Mouse (Mus musculus) embryonic facial prominence, embryonic 11.5 days (tissue): ENCODE measurements around the gene Gm45753. TPM values are rescaled to one million over a fixed set of nuclear protein-coding genes. Genes with fewer than 3 reads are reported as not detected.

ENCODE experiments used
- ATAC-seq: fragments of 200-750 bp; cut with Nextera tagmentation; replicated peaks from 2 replicates; pipeline ENCODE4 v1.8.0; 2017; ENCODE audit warnings: low read depth; ENCODE audit not compliant: insufficient number of reproducible peaks, low FRiP score, low TSS enrichment
- DNase-seq: peaks from one replicate; pipeline ENCODE4 v3.0.0-alpha.2; 2015; ENCODE audit warnings: low spot score
- H3K27ac ChIP-seq: fragments of 300-500 bp; sonication (generic); replicated peaks from 2 replicates; pipeline ENCODE4 v1.5.1; 2014; ENCODE audit warnings: mild to moderate bottlenecking, low read depth, low read length, control low read depth
- H3K27me3 ChIP-seq: fragments of 300-500 bp; sonication (generic); 2 replicates; pipeline ENCODE4 v1.6.1; 2014; ENCODE audit warnings: mild to moderate bottlenecking, low read length, moderate library complexity, mixed read lengths; ENCODE audit not compliant: control insufficient read depth, insufficient read depth
- H3K36me3 ChIP-seq: fragments of 300-500 bp; sonication (generic); replicated peaks from 2 replicates; pipeline ENCODE4 v1.6.1; 2014; ENCODE audit warnings: low read depth, mild to moderate bottlenecking, low read length, moderate library complexity, mixed read lengths; ENCODE audit not compliant: control insufficient read depth, insufficient read depth
- H3K4me1 ChIP-seq: fragments of 300-500 bp; sonication (generic); 2 replicates; pipeline ENCODE4 v1.6.1; 2014; ENCODE audit warnings: low read length, mixed read lengths; ENCODE audit not compliant: control insufficient read depth, insufficient read depth
- H3K4me2 ChIP-seq: fragments of 300-500 bp; sonication (generic); 2 replicates; pipeline ENCODE4 v1.6.1; 2014; ENCODE audit warnings: low read depth, mild to moderate bottlenecking, control low read depth, low read length, moderate library complexity
- H3K4me3 ChIP-seq: fragments of 300-500 bp; sonication (generic); 2 replicates; pipeline ENCODE4 v1.5.1; 2014; ENCODE audit warnings: low read depth, low read length, control low read depth
- H3K9ac ChIP-seq: fragments of 300-500 bp; sonication (generic); replicated peaks from 2 replicates; pipeline ENCODE4 v1.6.1; 2014; ENCODE audit warnings: mild to moderate bottlenecking, control low read depth, low read length
- H3K9me3 ChIP-seq: fragments of 300-500 bp; sonication (generic); replicated peaks from 2 replicates; pipeline ENCODE4 v1.6.1; 2016; ENCODE audit warnings: mild to moderate bottlenecking, low read length, inconsistent platforms, mixed read lengths; ENCODE audit not compliant: control insufficient read depth
- WGBS: fragments of 180-500 bp; shearing (Covaris S2); extraction: QIAGEN DNeasy Blood & Tissue Kit; methylation state at CpG from one replicate; pipeline ENCODE4 v1.1.7; 2014; 5-methylcytosine and 5-hydroxymethylcytosine counted together
- polyA plus RNA-seq: library from polyadenylated mRNA; unstranded; fragments of >200 nt; fragmentation: Nextera tagmentation; extraction: Ambion mirVana; gene quantifications from 2 replicates; pipeline ENCODE4 v1.2.1, GENCODE M21; 2014

The Gm45753 gene
- polyA plus RNA-seq, result not detected in 2 replicates

DNA sequence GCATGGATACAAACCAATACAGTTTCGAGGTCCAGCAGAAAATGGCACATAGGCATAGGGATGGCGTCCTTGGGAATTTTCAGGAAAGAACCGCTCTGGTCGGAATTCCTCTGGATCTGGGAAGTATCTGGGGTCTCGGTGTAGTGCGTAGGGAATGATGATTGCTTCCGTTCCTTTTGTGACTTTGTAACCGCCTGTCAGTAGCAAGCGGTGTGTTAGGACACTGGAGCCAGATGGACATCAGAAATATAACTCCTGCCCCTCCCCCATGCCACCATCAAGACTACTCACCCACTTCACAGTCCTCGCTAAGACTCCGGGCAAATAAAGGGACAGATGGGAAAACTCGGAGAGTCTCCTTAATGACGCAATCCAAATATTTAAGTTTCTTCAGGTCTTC, at the start of gene Gm45753:
TSS of gene Gm45753 (minus strand) at position 101 of the 400 bp plus-strand sequence.
- H3K9me3 ChIP-seq, result no peaks in the 10 kb centered on the region
- 88% methylated on average over 13 of the region's 13 CpGs for WGBS
- no peak for ATAC-seq
- H3K9ac ChIP-seq, result no peak within 1 kb of the TSS
- H3K4me1 ChIP-seq, result no peaks in the 10 kb centered on the region
- no peak within 1 kb of the TSS for H3K27ac ChIP-seq
- H3K27me3 ChIP-seq, result no peaks in the 10 kb centered on the region
- no peaks in the 10 kb centered on the region for H3K36me3 ChIP-seq
- no peak within 1 kb of the TSS for H3K4me2 ChIP-seq
- DNase-seq, result no peak
- H3K4me3 ChIP-seq, result no peak within 1 kb of the TSS

DNA sequence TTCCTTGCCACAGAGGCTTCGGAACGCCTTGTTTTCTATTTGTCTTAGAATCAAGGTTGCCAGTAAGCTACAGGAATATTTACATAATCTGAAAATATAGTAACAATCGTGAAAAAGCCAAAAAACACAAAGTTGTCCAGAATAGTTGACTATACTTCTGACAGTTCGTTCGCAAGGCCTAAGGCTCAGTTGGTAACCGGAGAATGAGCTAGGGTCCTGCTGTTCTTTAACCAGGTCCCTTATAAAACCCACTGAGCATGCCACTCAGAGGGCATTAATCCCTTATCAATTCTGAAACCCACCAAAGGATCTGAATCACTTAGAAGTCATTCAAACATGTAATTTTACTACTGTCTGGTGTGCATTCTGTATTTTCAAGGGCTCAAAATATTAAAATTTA, 47.5 kb upstream of the Gm45753 start:
- no peaks in the 10 kb centered on the region for H3K4me1 ChIP-seq
- 87% methylated on average over 6 of the region's 6 CpGs for WGBS
- DNase-seq (no peak), ATAC-seq (no peak)
- H3K9me3 ChIP-seq, result no peaks in the 10 kb centered on the region
- no peaks in the 10 kb centered on the region for H3K36me3 ChIP-seq
- no peak overlapping the region for H3K4me2 ChIP-seq
- no peak overlapping the region for H3K27ac ChIP-seq
- no peak overlapping the region for H3K9ac ChIP-seq
- H3K27me3 ChIP-seq, result no peaks in the 10 kb centered on the region
- H3K4me3 ChIP-seq, result no peak overlapping the region

- ATAC-seq (peak; percentile 67; the same call in 1 of the 2 replicates), DNase-seq (peak; percentile 90)
- Histone ChIP-seq H3K4me1 (no peaks in the 10 kb centered on the region), H3K27ac (no peak overlapping the region), H3K9me3 (no peaks in the 10 kb centered on the region), H3K4me2 (no peak overlapping the region), H3K9ac (no peak overlapping the region), H3K4me3 (no peak overlapping the region), H3K36me3 (no peaks in the 10 kb centered on the region), H3K27me3 (no peaks in the 10 kb centered on the region)
- 18% methylated on average over 6 of the region's 6 CpGs for WGBS
Measured at GRCm38 (mm10) chr8:45345031-45345430, 36.8 kb upstream of the Gm45753 start.

GRCm38 (mm10) chr8:45344298-45344697, 36.0 kb upstream of the Gm45753 start:
- no peak overlapping the region for H3K9ac ChIP-seq
- H3K4me2 ChIP-seq, result no peak overlapping the region
- H3K4me1 ChIP-seq, result no peaks in the 10 kb centered on the region
- no peaks in the 10 kb centered on the region for H3K9me3 ChIP-seq
- no peaks in the 10 kb centered on the region for H3K36me3 ChIP-seq
- 87% methylated on average over 8 of the region's 8 CpGs for WGBS
- ATAC-seq (no peak), DNase-seq (no peak)
- no peak overlapping the region for H3K27ac ChIP-seq
- no peaks in the 10 kb centered on the region for H3K27me3 ChIP-seq
- no peak overlapping the region for H3K4me3 ChIP-seq

- Histone ChIP-seq H3K4me3 (no peak overlapping the region), H3K4me2 (no peak overlapping the region), H3K4me1 (no peaks in the 10 kb centered on the region), H3K36me3 (no peaks in the 10 kb centered on the region), H3K9me3 (no peaks in the 10 kb centered on the region), H3K9ac (no peak overlapping the region), H3K27me3 (no peaks in the 10 kb centered on the region), H3K27ac (no peak overlapping the region)
- ATAC-seq (no peak), DNase-seq (no peak)
- 90% methylated on average over 12 of the region's 12 CpGs for WGBS
Measured at GRCm38 (mm10) chr8:45341630-45342628, 33.7 kb upstream of the Gm45753 start.

DNA sequence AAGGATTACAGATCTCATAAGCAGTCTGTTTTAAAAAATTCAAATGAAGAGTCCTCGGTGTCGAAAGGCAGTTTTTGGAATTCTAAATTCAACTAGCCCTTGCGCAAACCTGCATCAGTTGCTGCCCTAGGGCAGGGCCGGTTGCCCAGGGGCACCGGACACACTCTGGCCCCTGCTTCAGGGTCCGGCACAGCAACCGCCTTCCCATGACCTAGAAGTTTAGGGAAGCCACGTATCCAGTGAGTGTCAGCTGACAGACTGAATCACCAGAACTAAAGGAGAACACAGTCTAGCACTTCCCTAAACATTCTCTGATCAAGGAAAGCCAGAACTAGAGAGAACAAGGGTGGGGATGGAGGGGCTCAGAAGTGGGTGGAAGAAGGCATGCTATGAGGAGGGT, 25.2 kb upstream of the Gm45753 start:
- Histone ChIP-seq H3K9me3 (no peaks in the 10 kb centered on the region), H3K27ac (no peak overlapping the region)
- 0 out of 2 replicates have a peak, but pooled peaks have one; percentile 34 for ATAC-seq

DNA sequence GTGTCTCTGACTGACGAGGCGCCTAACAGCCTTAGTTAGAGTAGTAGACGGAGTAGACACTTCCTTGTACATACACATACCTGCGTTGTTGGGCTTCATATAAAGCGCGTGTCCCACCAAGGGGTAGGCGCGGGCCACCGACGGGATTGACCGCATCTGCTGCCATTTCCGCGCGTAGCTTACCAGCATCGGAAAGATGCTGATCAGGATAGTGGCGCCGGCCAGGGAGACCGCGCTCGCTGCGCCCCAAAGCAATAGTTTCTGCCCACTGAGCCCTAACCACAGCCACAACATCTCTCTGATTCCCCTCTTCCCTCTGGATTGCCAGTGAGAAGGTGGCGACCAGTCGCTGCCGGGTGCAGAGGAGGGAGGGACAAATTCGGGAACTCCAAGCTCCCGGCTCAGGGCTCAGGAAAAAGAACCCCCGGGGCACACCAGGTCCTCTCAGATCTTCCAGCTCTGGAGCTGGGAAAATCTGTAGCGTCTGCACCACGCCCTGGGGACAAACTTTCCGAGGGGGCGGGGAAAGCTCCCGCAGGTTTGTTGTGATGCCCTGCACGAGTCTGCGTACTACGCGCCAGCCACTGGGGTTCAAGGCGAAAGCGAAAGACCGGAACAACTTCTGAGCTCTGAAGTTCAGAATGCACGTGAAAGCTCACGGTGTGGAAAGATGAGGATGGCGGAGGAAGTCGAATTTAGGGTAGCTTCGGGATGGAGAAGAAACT, 24.6 kb upstream of the Gm45753 start, which contains the start of gene Cyp4v3:
TSS of gene Cyp4v3 (minus strand) at position 532 of the 725 bp plus-strand sequence.
- H3K4me3 ChIP-seq, result peak within 1 kb of the TSS; percentile 62
- no peaks in the 10 kb centered on the region for H3K4me1 ChIP-seq
- H3K27ac ChIP-seq, result no peak within 1 kb of the TSS
- DNase-seq (peak; percentile 79), ATAC-seq (peak; percentile 69)
- H3K27me3 ChIP-seq, result no peaks in the 10 kb centered on the region
- H3K36me3 ChIP-seq, result no peaks in the 10 kb centered on the region
- peak within 1 kb of the TSS; percentile 63 for H3K9ac ChIP-seq
- H3K4me2 ChIP-seq, result peak within 1 kb of the TSS; percentile 92
- WGBS, result under 1% methylated on average over 41 of the region's 44 CpGs
- H3K9me3 ChIP-seq, result no peaks in the 10 kb centered on the region

More for the DNA sequence above, 25.2 kb upstream of the Gm45753 start:
- 4% methylated on average over 8 of the region's 8 CpGs for WGBS
- Histone ChIP-seq H3K9ac (peak overlapping the region; percentile 63), H3K4me3 (peak overlapping the region; percentile 62), H3K4me1 (no peaks in the 10 kb centered on the region), H3K36me3 (no peaks in the 10 kb centered on the region), H3K4me2 (peak overlapping the region; percentile 92), H3K27me3 (no peaks in the 10 kb centered on the region)
- DNase-seq, result no peak
